Comparison of ENCODE assay signal across 7 mouse cellular contexts in the genomic region with DNA sequence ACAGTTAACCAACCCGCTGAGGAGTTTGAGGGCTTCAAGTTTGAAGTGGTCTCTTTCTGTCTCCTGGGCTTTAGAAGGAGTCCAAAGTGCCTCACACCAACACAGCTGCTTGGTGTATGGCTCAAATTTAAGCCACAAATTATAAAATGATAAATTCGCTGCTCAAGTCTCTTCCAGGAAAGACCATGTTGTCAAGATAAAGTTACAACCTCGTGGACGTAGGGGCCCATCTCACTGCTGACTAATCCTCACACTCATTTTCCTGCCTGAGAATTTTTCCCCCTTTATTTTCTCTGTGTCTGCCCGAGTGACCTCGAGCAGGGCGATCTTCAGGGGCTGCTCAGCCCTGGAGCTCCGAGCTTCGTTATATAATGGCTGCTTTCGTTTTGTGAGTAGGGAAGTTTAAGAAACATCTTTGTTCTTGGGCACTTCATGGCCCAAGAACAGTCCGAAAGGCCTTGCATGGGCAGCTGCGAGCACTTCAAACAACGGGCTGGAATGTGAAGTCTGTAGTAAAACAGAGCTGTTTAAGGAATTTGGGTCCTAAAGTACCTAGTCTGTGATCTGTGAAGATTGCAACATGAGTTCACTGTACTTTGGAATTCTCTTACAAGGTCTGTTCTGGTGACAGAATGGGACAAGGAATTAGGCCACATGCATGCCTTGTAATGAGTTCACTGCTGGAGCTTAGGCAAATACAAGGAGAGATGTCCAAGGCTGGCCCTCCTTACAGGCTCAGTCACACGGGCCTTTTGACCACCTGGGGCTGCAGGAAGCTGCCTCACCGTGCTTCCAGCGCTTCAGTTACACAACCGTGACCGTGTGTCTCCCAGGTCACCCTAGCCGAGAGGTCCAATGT. TPM values are rescaled to one million over a fixed set of nuclear protein-coding genes. Genes with fewer than 3 reads are reported as not detected.
DNase-seq lines count a peak whose midpoint lies in the region; ATAC-seq and TF ChIP-seq lines count a peak whose summit lies in the region.

No protein-coding gene starts in this region.

- no peaks in the 10 kb centered on the region for H3K27me3 ChIP-seq in CH12.LX (replicated peaks)
- no peaks in the 10 kb centered on the region for H3K27me3 ChIP-seq in heart, embryonic 16.5 days (ENCODE audit: control insufficient read depth, insufficient read depth, low read length)
- no peaks in the 10 kb centered on the region for H3K27me3 ChIP-seq in liver, embryonic 15.5 days

- TF ChIP-seq POLR2A in CH12.LX (IDR thresholded peaks at IDR 0.05; ENCODE audit: low read depth, low read length) = no peak

- 0 out of 2 replicates have a peak, but pooled peaks have one; percentile 8 for ATAC-seq in heart, embryonic 16.5 days (replicated peaks; ENCODE audit: extremely low read depth, insufficient read depth, low FRiP score)
- ATAC-seq in liver, embryonic 15.5 days (ENCODE audit: insufficient read depth) = peak; percentile 28

- no peak overlapping the region for H3K4me2 ChIP-seq in CH12.LX (ENCODE audit: insufficient read depth, low read depth, poor library complexity, severe bottlenecking)
- H3K4me2 ChIP-seq in heart, embryonic 16.5 days (ENCODE audit: low read depth, low read length) = peak overlapping the region; percentile 74
- H3K4me2 ChIP-seq in liver, embryonic 15.5 days = peak overlapping the region; percentile 52

- no peak for TF ChIP-seq CTCF in CH12.LX (conservative IDR thresholded peaks at IDR 0.05 in 1 of 2, IDR thresholded peaks at IDR 0.05 in 1 of 2; ENCODE audit: low read depth in 2 of 2, low read length in 2 of 2)

- no peak for TF ChIP-seq EP300 in CH12.LX (IDR thresholded peaks at IDR 0.05; ENCODE audit: low read length)

- H3K9ac ChIP-seq in CH12.LX (ENCODE audit: insufficient read depth, low read depth) = no peak overlapping the region
- H3K9ac ChIP-seq in heart, embryonic 16.5 days (ENCODE audit: low read length) = peak overlapping the region; percentile 72; the same call in 1 of the 2 replicates
- H3K9ac ChIP-seq in liver, embryonic 15.5 days = no peak overlapping the region

- no peak overlapping the region for H3K4me3 ChIP-seq in CH12.LX (replicated peaks in 1 of 3; ENCODE audit: low read depth in 2 of 3, low read length in 2 of 3, poor library complexity in 1 of 3)
- no peak overlapping the region for H3K4me3 ChIP-seq in heart, embryonic 16.5 days (ENCODE audit: low read length)
- H3K4me3 ChIP-seq in liver, embryonic 15.5 days (replicated peaks) = no peak overlapping the region

- no peak for TF ChIP-seq RAD21 in CH12.LX (IDR thresholded peaks at IDR 0.05; ENCODE audit: low read depth, low read length)

- in situ Hi-C loops in CH12.LX (cut with MboI; ENCODE audit: low pct_ligation_motif_present, low pct_unique_long_range_greater_than_20kb, low sequenced_read_pairs) = no loop called here

- H3K27ac ChIP-seq in CH12.LX (ENCODE audit: insufficient read depth, low read depth) = no peak overlapping the region
- H3K27ac ChIP-seq in heart, embryonic 16.5 days (ENCODE audit: low read length) = peak overlapping the region; percentile 84
- peak overlapping the region; percentile 34 for H3K27ac ChIP-seq in liver, embryonic 15.5 days (replicated peaks)

- no peaks in the 10 kb centered on the region for H3K9me3 ChIP-seq in CH12.LX (replicated peaks; ENCODE audit: low read length)
- 0 out of 2 replicates have a peak, but pooled peaks cover 4% of the 10 kb centered on the region for H3K9me3 ChIP-seq in heart, embryonic 16.5 days (replicated peaks; ENCODE audit: control insufficient read depth, low read length)
- no peaks in the 10 kb centered on the region for H3K9me3 ChIP-seq in liver, embryonic 15.5 days (replicated peaks)

- WGBS in heart, embryonic 16.5 days = 42% methylated on average over 19 of the region's 19 CpGs
- WGBS in liver, embryonic 15.5 days (ENCODE audit: insufficient replicate concordance) = 27% methylated on average over 19 of the region's 19 CpGs

- peaks cover 4 to 16% of the 10 kb centered on the region in 2 experiments; a peak in 3 of 4 replicates for H3K4me1 ChIP-seq in CH12.LX (ENCODE audit: control insufficient read depth in 1 of 2, insufficient read depth in 2 of 2)
- peaks cover 23% of the 10 kb centered on the region for H3K4me1 ChIP-seq in heart, embryonic 16.5 days (ENCODE audit: control insufficient read depth, insufficient read depth, low read length)
- H3K4me1 ChIP-seq in liver, embryonic 15.5 days (replicated peaks) = peaks cover 22% of the 10 kb centered on the region

- peak; percentile 58 for DNase-seq in 3T3-L1 (ENCODE audit: low read depth, low spot score)
- DNase-seq in CH12.LX (ENCODE audit: extremely low read depth) = no peak
- DNase-seq in right cerebral cortex, postnatal 4 days = no peak
- DNase-seq in left cerebral cortex, adult 8-10 months (ENCODE audit: low spot score in 2 of 2) = no peak
- DNase-seq in left cerebral cortex, postnatal 4 days = no peak

- intact Hi-C loops in left cerebral cortex, postnatal 4 days (cut with DNase I) = no loop called here

- H3K36me3 ChIP-seq in CH12.LX (replicated peaks in 1 of 2; ENCODE audit: control insufficient read depth in 1 of 2, insufficient read depth in 1 of 2, low read length in 1 of 2) = no peaks in the 10 kb centered on the region
- H3K36me3 ChIP-seq in heart, embryonic 16.5 days (ENCODE audit: control insufficient read depth, insufficient read depth) = no peaks in the 10 kb centered on the region
- no peaks in the 10 kb centered on the region for H3K36me3 ChIP-seq in liver, embryonic 15.5 days (replicated peaks)

- dilution Hi-C loops in CH12.LX (cut with MboI; ENCODE audit: extremely low pct_ligation_motif_present, extremely low pct_unique_long_range_greater_than_20kb, low sequenced_read_pairs) = no loop called here

- H3K79me2 ChIP-seq in CH12.LX (replicated peaks; ENCODE audit: control insufficient read depth, extremely low read depth, insufficient read depth, poor library complexity, severe bottlenecking) = no peaks in the 10 kb centered on the region

TF ChIP-seq in CH12.LX, 34 proteins besides CTCF, POLR2A, EP300 and RAD21:
- TF ChIP-seq IRF4 (IDR thresholded peaks at IDR 0.05; ENCODE audit: low read depth, low read length) (no peak), BHLHE40 (IDR thresholded peaks at IDR 0.05; ENCODE audit: low read depth, low read length) (0 out of 2 replicates have a peak, but pooled peaks have one; percentile 13)

RNA-seq across cellular contexts. Expression of a gene that starts 27.1 kb away (rescaled TPM):
- total RNA-seq in CH12.LX (2012; rRNA removed) (38.2 and 43.7 TPM in 2 replicates), CH12.LX (2014; rRNA removed) (75.6 and 75.9 TPM in 2 replicates)
- 58.6 and 60.1 TPM in 2 replicates for polyA plus RNA-seq in CH12.LX (2012; ENCODE audit: insufficient read length, low read depth)
- 12.4 and 12.7 TPM in 2 replicates for polyA plus RNA-seq in heart, embryonic 16.5 days (2015; fragmentation: Nextera tagmentation; extraction: Ambion mirVana)
- polyA plus RNA-seq in liver, embryonic 15.5 days (2015; fragmentation: Nextera tagmentation; extraction: Ambion mirVana) = 4.4 and 5.8 TPM in 2 replicates
- 10 to 100 TPM; 17.6 to 20.2 (median 19.1) TPM for total RNA-seq in left cerebral cortex, adult 8-10 months (2022)
- 10 to 100 TPM; 44.9 to 47.8 TPM for total RNA-seq in left cerebral cortex, postnatal 4 days (2021)
